Mouse (Mus musculus) CD4-positive, CD25-positive, alpha-beta regulatory T cell, adult 9 weeks (primary cell): ENCODE results near the gene Gm26657. TPM values are rescaled to one million over a fixed set of nuclear protein-coding genes. Genes with fewer than 3 reads are reported as not detected.

Experiments
- polyA plus RNA-seq: library from polyadenylated mRNA; unstranded; fragments of 100-300 nt; shearing (Covaris generic); gene quantifications from one replicate; pipeline ENCODE4 v1.2.1, GENCODE M21; 2017

Gm26657 gene
- polyA plus RNA-seq = not detected

DNA sequence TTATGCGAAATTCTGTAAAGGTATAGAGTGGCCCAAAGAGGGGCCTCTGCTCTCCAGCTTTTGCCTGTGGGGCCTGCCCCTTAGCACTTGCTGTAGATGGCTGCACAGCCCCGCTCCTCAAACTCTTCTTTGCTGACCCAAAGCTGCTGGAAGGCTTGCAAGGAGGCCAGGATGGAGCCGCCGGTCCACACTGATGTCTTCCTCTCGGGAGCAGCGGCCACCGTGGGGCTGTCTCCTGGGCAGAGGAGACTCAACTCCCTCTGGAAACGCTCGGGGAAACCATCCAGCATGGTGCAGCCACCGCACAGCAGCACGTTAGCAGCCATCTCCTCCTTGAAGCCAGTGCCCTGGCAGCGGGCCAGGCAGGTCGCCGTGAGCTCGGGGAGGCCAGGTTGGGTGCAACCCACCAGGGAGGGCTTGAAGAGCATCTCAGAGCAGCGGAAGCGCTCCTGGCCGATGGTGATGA, at the start of gene Gm26657:
Gene Gm26657, plus strand, starts transcription at position 51 of the 466 bp plus-strand sequence.

DNA sequence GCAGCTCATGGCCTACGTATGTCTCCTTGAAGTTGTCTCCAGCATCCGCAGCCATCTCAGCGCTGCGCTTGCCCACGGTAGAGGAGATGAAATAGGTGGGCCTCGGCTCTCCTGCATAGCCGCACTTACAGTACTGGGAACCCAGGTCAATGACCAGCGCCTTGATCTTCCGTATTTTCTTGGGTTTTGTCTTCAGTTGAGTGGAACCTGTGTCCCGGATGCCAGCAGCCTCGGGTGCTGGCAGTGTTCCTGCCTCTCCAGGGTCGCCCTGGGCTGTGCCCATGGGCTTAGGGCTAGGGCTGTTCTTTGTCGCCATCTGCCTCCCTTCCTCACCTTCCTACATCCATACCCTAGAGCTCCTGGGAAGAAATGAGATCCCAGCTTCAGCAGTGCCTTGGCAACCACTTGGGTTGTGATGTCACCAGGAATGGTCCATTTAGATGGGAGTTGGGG, 1.2 kb downstream of the Gm26657 start, which contains the start of gene Actl7b:
Gene Actl7b, minus strand, starts transcription at position 403 of the 453 bp plus-strand sequence.

DNA sequence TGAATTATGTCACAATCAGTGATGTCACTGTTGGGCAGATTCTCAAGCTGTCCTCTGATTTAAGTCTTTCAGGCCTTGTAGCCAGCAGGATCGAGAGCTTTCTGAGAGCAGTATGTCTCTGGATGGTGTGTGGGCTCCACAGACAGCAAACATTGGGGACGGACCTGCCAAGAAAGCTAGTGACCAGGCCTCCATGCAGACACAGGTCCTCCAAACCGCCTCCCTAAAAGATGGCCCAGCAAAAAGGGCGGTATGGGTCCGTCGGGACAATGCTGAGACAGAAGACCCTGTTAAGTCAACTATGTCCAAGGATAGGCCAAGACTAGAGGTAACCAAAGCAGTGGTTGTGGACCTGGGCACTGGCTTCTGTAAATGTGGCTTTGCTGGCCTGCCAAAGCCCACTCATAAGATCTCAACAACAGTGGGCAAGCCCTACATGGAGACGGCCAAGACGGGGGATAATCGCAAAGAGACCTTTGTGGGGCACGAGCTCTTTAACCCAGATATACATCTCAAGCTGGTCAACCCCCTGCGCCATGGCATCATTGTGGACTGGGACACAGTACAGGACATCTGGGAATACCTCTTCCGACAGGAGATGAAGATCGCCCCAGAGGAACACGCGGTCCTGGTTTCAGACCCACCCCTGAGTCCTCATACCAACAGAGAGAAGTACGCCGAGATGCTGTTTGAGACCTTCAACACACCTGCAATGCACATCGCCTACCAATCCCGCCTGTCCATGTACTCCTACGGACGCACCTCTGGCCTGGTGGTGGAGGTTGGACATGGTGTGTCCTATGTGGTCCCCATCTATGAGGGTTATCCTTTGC, 3.7 kb downstream of the Gm26657 start, which contains the start of gene Actl7a:
Gene Actl7a, plus strand, starts transcription at position 51 of the 833 bp plus-strand sequence.

Other genes with a start within 250 kb of the Gm26657 start
- not detected for gene Actl7b, start 1.4 kb downstream of the Gm26657 start, polyA plus RNA-seq
- not detected for gene Actl7a, start 3.3 kb downstream of the Gm26657 start, polyA plus RNA-seq
- 41.6 TPM for gene Elp1, start 62.3 kb downstream of the Gm26657 start, polyA plus RNA-seq
- gene Fam206a, start 62.3 kb downstream of the Gm26657 start, polyA plus RNA-seq = 25.7 TPM
- 1.9 TPM for gene Ctnnal1, start 125.1 kb downstream of the Gm26657 start, polyA plus RNA-seq
- 2.7 TPM for gene Tmem245, start 207.4 kb downstream of the Gm26657 start, polyA plus RNA-seq